Mouse (Mus musculus): ENCODE results near the gene Coq6. TPM values are rescaled to one million over a fixed set of nuclear protein-coding genes. Genes with fewer than 3 reads are reported as not detected.

The Coq6 gene
- polyA plus RNA-seq, 1 experiment from 2014 or later: 43.5 TPM

DNA sequence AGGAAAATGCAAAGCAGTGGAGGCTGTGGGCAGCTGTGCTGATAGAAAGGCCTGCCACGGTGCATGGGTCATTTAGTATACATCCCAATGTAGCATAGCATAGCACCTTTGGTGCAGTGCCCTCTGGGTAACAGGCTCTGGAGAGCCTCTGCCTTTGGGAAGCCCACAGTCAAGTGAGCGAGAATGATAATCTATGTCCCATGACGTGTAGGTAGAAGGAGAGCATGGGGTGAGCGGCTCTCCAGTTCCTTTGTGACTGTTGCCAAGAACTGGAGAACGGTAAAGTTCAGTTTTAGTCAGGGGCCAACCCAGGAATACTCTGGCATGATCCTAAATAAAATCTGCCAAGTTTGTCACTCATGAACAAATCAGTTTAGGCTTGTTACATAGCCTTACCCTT is 10.2 kb downstream of the Coq6 start:
- H3K27ac ChIP-seq (replicated peaks): no peak overlapping the region
- no peaks in the 10 kb centered on the region for H3K9me3 ChIP-seq (replicated peaks)
- WGBS: 97% methylated on average over 5 of the region's 5 CpGs
- H3K4me1 ChIP-seq: peaks cover 8% of the 10 kb centered on the region
- peaks cover 70% of the 10 kb centered on the region for H3K36me3 ChIP-seq
- no peak for ATAC-seq (ENCODE audit: low FRiP score)
- H3K9ac ChIP-seq (replicated peaks): no peak overlapping the region
- no peaks in the 10 kb centered on the region for H3K27me3 ChIP-seq (replicated peaks)
- H3K4me2 ChIP-seq: no peak overlapping the region
- no peak overlapping the region for H3K4me3 ChIP-seq (replicated peaks)

DNA sequence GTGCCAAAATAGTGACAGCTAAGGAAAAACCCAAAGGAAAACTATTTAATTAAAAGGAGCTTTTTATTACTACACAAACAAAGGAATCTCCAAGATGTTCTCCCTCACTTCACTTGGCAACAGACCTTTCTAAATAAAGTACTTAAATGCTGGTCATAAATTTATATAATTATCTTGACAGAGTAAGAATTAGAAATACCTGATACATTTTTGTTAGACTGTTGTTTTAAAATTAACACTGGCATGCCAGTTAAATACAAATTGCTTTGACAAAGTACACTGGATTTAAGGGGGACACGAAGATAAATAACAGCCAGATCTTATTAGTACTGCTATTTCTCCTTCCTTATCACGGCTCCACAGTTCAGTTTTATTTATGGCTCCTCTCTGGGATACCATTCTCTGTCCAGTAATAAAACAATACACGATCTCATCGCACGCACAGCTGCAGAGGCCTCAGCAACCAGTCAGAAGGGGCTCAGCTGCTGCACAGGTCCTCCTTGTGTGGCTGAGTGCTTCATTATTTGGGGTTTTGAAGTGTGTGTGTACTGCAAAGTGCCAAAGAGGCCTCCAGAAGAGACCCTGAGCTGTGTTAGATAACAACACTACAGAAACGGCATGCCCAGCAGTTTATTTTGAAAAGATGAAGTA is 12.5 kb downstream of the Coq6 start:
- Histone ChIP-seq H3K4me2 (no peak overlapping the region), H3K9me3 (replicated peaks) (no peaks in the 10 kb centered on the region), H3K27ac (replicated peaks) (peak overlapping the region; percentile 42; the same call in 1 of the 2 replicates), H3K27me3 (replicated peaks) (no peaks in the 10 kb centered on the region), H3K9ac (replicated peaks) (no peak overlapping the region), H3K36me3 (peaks cover 56% of the 10 kb centered on the region), H3K4me3 (replicated peaks) (no peak overlapping the region), H3K4me1 (peaks cover 8% of the 10 kb centered on the region)
- ATAC-seq (ENCODE audit: low FRiP score): peak; percentile 50; the same call in 1 of the 2 replicates
- WGBS: 29% methylated on average over 6 of the region's 6 CpGs

DNA sequence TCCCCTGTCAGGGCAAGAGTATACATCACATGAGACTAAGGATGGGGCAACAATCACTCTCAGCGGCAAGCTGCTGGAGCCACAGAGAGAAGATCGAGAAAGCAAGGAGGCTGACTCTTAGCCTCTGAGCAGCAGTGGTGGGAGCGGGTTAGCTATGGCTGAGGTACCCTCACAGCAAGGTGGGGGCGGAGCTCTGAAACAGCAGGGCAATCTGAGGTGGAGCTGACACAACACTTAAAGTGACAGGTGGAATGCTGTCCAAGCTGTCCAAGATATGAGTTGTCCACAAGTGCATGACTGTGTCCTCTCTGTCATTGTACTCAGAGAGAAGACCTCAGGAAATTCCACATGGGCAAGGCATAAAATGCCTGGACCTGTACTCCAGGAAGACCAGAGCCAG is 20.9 kb downstream of the Coq6 start:
- no peak overlapping the region for H3K9ac ChIP-seq (replicated peaks)
- ATAC-seq (ENCODE audit: low FRiP score): no peak
- no peaks in the 10 kb centered on the region for H3K27me3 ChIP-seq (replicated peaks)
- H3K9me3 ChIP-seq (replicated peaks): no peaks in the 10 kb centered on the region
- WGBS: 84% methylated on average over 4 of the region's 4 CpGs
- peaks cover 13% of the 10 kb centered on the region for H3K36me3 ChIP-seq
- H3K4me1 ChIP-seq: no peaks in the 10 kb centered on the region
- H3K4me3 ChIP-seq (replicated peaks): no peak overlapping the region
- H3K4me2 ChIP-seq: no peak overlapping the region
- H3K27ac ChIP-seq (replicated peaks): no peak overlapping the region

DNA sequence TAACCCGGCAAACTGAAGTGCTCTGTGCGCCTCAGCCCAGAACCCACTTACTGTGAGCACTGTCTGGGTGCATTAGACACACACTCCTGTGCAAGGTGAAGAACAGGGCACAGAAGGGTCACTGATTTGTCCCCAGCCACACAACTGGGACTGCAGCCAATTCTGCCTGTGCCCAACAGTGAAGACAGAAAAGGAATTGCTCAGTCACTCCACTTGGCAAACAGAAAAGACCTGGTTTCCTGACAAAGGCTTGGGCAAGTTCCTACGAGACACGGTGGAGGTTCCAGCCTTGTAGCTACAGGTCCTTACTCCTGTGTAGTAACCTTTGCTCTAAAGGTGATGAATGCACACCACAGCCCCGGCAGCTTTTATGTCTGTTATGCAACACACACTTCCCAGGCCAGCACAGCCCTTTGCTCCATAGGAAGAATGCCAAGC is 23.2 kb downstream of the Coq6 start:
- Histone ChIP-seq H3K4me3 (replicated peaks) (no peak overlapping the region), H3K27me3 (replicated peaks) (no peaks in the 10 kb centered on the region), H3K36me3 (peaks cover 11% of the 10 kb centered on the region), H3K9ac (replicated peaks) (no peak overlapping the region), H3K9me3 (replicated peaks) (no peaks in the 10 kb centered on the region), H3K27ac (replicated peaks) (no peak overlapping the region; the same call in 1 of the 2 replicates), H3K4me1 (no peaks in the 10 kb centered on the region), H3K4me2 (no peak overlapping the region)
- ATAC-seq (ENCODE audit: low FRiP score): no peak
- WGBS: 66% methylated on average over 5 of the region's 5 CpGs

DNA sequence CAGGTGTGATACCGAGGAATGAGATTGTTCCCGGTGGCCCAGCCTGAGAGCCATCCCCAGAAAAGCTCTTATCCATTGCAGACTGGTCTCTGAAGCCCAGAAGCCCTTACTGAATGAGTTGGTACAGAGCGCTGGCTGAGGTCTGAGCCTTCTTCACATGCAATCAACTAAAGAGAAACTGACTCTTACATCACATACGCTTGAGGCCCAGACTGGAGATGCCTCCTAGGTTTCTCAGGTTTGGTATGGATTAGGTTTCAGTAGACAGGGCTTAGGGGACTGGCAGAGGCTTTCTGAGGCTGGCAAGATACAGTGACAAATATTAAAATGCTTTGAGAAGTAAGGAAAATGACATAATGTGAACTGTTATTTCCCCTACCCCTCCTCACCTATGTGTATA is 24.0 kb downstream of the Coq6 start:
- Histone ChIP-seq H3K4me3 (replicated peaks) (no peak overlapping the region), H3K4me2 (no peak overlapping the region), H3K9me3 (replicated peaks) (no peaks in the 10 kb centered on the region), H3K4me1 (no peaks in the 10 kb centered on the region), H3K9ac (replicated peaks) (no peak overlapping the region), H3K36me3 (peaks cover 11% of the 10 kb centered on the region), H3K27ac (replicated peaks) (no peak overlapping the region), H3K27me3 (replicated peaks) (no peaks in the 10 kb centered on the region)
- ATAC-seq (ENCODE audit: low FRiP score): no peak
- 92% methylated on average over 4 of the region's 4 CpGs for WGBS

DNA sequence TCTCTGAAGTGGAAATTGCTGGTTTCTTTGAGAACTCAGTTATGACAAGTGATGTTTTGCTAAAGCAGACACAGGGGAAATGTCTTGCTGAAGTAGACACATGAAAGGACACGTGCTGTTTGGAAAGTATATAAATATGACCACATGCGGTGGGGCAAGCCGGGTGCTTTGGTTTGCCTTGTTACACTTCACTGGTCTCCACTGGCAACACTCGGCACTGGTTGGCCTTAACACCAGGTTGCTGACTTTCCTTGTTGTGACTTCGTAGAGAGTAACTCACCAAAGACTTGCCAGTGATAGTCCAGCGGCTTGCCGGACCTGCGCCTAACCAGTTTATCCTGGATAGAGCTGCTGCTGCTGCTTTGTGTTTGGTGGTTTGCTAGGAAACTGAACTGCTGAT is 26.6 kb downstream of the Coq6 start:
- Histone ChIP-seq H3K9me3 (replicated peaks) (no peaks in the 10 kb centered on the region), H3K4me1 (no peaks in the 10 kb centered on the region), H3K4me3 (replicated peaks) (no peak overlapping the region), H3K27ac (replicated peaks) (no peak overlapping the region), H3K36me3 (peaks cover 6% of the 10 kb centered on the region), H3K27me3 (replicated peaks) (no peaks in the 10 kb centered on the region), H3K4me2 (no peak overlapping the region), H3K9ac (replicated peaks) (no peak overlapping the region)
- no peak for ATAC-seq (ENCODE audit: low FRiP score)
- WGBS: 85% methylated on average over 8 of the region's 8 CpGs

DNA sequence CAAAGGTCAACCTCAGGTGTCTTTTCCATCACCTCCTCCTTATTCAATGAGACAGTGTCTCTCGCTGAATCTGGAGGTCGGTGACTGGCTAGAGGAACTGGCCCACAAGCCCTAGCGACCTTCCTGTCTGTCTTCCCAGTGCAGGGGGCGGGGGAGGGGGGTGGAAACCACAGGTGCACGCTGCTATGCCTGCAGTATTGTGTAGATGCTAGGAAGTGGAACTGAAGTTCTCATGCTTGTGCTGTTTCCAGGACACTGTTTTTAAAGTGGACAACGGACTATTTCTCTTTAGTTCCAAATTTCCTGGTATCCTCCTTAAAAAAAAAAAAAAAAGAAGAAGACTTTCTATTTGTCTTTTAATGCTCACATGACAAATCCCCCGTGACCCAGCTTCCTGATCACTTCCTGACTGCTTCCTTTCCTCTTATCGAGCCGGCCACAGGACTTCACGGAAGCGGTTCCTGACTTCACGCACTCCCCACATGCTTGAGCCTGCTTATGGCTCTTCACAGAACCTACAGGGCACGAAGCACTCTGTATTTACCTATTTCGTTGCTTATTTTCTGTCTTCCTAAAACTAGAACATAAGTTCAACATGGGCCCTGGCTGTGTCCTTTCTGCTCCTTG is 27.4 kb downstream of the Coq6 start:
- H3K27ac ChIP-seq (replicated peaks): no peak overlapping the region
- 78% methylated on average over 14 of the region's 14 CpGs for WGBS

DNA sequence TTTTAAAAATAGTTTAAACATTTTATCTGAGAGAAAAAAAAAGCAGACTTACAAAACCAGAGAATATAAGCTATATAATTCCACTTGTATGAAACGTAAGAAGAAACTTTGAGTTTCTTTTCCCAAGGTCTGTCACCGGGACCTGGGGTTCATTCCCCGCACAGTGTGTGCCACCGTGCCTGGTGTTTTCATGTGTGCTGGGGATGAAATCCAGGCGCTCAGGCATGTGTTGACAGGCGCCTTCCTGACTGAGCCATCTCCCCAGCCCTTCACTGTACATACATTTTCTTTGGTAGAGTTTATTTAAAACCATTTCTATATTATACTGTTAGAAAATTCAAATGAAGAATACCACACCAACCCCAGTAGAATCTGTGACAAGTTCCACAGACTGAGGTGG is 28.9 kb downstream of the Coq6 start:
- Histone ChIP-seq H3K27ac (replicated peaks) (no peak overlapping the region), H3K27me3 (replicated peaks) (no peaks in the 10 kb centered on the region), H3K36me3 (no peaks in the 10 kb centered on the region; the same call in 1 of the 2 replicates), H3K4me1 (no peaks in the 10 kb centered on the region), H3K4me3 (replicated peaks) (no peak overlapping the region), H3K4me2 (no peak overlapping the region), H3K9ac (replicated peaks) (no peak overlapping the region), H3K9me3 (replicated peaks) (no peaks in the 10 kb centered on the region)
- no peak for ATAC-seq (ENCODE audit: low FRiP score)
- 94% methylated on average over 6 of the region's 6 CpGs for WGBS

More for the DNA sequence above, 27.4 kb downstream of the Coq6 start:
- H3K27me3 ChIP-seq (replicated peaks): no peaks in the 10 kb centered on the region
- no peaks in the 10 kb centered on the region for H3K4me1 ChIP-seq
- H3K4me3 ChIP-seq (replicated peaks): no peak overlapping the region
- H3K9ac ChIP-seq (replicated peaks): no peak overlapping the region
- peaks cover 6% of the 10 kb centered on the region for H3K36me3 ChIP-seq
- no peak for ATAC-seq (ENCODE audit: low FRiP score)
- H3K4me2 ChIP-seq: no peak overlapping the region
- H3K9me3 ChIP-seq (replicated peaks): no peaks in the 10 kb centered on the region

DNA sequence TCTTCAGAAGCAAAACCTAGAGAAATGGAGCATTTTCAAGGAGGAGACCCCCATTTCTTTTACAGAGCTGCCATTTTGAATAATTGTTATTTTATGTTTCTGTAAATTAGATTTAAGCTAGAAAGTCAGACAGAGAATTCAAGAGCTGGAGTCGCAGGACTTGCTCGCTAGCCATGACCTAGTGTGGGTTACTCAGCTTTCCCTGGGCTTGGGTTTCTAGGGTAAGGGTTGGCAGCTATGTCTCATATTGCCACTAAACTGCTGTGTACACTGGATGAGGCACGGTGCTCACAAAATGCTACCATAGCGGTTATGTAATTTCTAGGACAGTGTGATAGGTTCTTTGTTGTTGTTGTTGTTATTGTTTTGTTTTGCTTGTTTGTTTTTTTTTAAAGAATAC is 31.2 kb downstream of the Coq6 start:
- ATAC-seq (ENCODE audit: low FRiP score): no peak
- Histone ChIP-seq H3K9me3 (replicated peaks) (no peaks in the 10 kb centered on the region), H3K4me3 (replicated peaks) (no peak overlapping the region), H3K27ac (replicated peaks) (no peak overlapping the region), H3K4me2 (no peak overlapping the region), H3K4me1 (no peaks in the 10 kb centered on the region), H3K9ac (replicated peaks) (no peak overlapping the region), H3K36me3 (no peaks in the 10 kb centered on the region; the same call in 1 of the 2 replicates), H3K27me3 (replicated peaks) (no peaks in the 10 kb centered on the region)
- WGBS: 96% methylated on average over 4 of the region's 4 CpGs

DNA sequence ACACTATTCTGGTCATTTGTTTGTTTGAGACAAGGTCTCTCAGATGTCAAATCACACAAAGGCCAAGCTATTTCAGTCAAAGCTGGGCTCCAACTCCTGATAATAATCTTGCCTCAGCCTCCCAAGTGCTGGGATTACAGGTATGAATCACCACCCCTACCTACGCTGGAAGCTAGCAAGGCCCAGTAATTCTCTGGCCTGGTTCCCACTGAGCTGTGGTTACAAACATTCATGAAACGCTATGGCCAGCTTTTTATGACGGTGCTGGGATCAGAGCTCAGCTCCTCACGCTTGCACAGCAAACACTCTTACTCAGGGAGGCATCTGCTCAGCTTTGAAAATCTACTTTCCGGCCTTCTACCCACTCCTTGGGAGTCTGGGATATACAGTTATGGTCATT is 32.4 kb downstream of the Coq6 start:
- Histone ChIP-seq H3K36me3 (no peaks in the 10 kb centered on the region; the same call in 1 of the 2 replicates), H3K4me2 (no peak overlapping the region), H3K9ac (replicated peaks) (no peak overlapping the region), H3K9me3 (replicated peaks) (no peaks in the 10 kb centered on the region), H3K4me3 (replicated peaks) (no peak overlapping the region), H3K4me1 (no peaks in the 10 kb centered on the region), H3K27ac (replicated peaks) (no peak overlapping the region), H3K27me3 (replicated peaks) (no peaks in the 10 kb centered on the region)
- no peak for ATAC-seq (ENCODE audit: low FRiP score)
- WGBS: 92% methylated on average over 5 of the region's 5 CpGs

DNA sequence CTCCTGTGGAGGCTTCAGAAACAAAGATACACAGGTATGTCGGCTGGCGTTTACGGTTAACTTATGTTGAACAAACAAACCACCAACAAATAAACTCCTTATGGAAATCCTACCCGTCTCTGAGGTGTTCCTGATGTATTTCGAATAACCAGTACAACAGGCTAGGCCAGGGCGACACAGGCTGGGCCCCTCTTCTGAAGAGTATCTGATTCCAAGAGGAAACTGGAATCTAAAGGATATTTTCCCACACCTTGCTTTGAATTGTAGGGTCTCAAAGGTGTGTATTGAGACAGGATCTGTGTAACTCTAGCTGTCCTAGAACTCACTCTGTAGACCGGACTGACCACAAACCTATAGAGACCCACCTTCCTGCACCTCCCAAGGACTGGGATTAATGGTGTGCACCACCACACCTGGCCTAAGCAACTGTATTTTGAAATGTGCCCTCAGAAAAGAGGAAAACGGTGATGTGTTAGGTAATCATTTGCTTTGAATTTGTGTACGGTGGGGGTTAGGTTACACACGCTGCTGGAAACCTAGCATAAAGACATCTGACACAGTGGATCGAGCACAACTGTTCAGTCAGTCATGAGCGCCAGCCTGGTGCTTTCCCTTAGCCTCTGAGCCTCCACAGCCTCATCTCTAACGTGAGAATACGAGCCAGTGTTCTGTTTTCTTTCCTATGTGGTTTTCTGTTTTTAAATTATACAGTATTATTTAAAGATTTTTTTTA is 35.7 kb downstream of the Coq6 start:
- H3K9me3 ChIP-seq (replicated peaks): no peaks in the 10 kb centered on the region
- H3K27me3 ChIP-seq (replicated peaks): no peaks in the 10 kb centered on the region
- H3K4me2 ChIP-seq: no peak overlapping the region
- H3K4me3 ChIP-seq (replicated peaks): no peak overlapping the region
- no peaks in the 10 kb centered on the region; the same call in 1 of the 2 replicates for H3K36me3 ChIP-seq
- H3K27ac ChIP-seq (replicated peaks): no peak overlapping the region
- no peak for ATAC-seq (ENCODE audit: low FRiP score)
- no peaks in the 10 kb centered on the region for H3K4me1 ChIP-seq
- WGBS: 91% methylated on average over 14 of the region's 14 CpGs
- H3K9ac ChIP-seq (replicated peaks): no peak overlapping the region

DNA sequence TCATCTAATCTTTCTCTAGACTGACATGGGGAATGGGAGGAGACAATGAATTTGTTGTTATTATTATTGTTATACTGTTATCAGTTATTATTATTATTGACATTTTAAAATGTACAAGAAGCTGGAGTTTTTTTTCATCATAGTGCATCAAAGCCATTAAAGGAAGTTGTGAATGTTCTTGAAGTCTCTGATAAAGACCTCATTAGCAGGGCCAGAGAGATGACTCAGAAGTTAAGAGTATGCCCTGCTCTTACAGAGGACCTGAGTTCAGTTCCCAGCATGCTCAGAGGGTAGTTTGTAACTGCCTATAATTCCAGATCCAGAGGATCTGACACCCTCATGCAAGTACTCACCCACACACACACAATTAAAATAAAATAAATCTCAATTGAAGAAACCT is 36.2 kb downstream of the Coq6 start:
- H3K4me2 ChIP-seq: no peak overlapping the region
- no peak overlapping the region for H3K9ac ChIP-seq (replicated peaks)
- H3K36me3 ChIP-seq: no peaks in the 10 kb centered on the region; the same call in 1 of the 2 replicates
- no peaks in the 10 kb centered on the region for H3K27me3 ChIP-seq (replicated peaks)
- no peaks in the 10 kb centered on the region for H3K4me1 ChIP-seq
- H3K27ac ChIP-seq (replicated peaks): no peak overlapping the region
- no peak overlapping the region for H3K4me3 ChIP-seq (replicated peaks)
- no peak for ATAC-seq (ENCODE audit: low FRiP score)
- no peaks in the 10 kb centered on the region for H3K9me3 ChIP-seq (replicated peaks)

All from neural tube, embryonic 15.5 days (tissue).